Mouse (Mus musculus) testis, postnatal 14 days (tissue): Measurements from ENCODE around the gene Rab11fip3.
"Not testable (repeated sequence)": the region's sequence is repeated elsewhere in the genome, so short reads cannot be mapped to it uniquely, and the experiment has no call there.

Experiments
- DNase-seq: peaks from one replicate; pipeline ENCODE4 v3.0.0; 2021; ENCODE audit warnings: low spot score

The Rab11fip3 gene

DNA sequence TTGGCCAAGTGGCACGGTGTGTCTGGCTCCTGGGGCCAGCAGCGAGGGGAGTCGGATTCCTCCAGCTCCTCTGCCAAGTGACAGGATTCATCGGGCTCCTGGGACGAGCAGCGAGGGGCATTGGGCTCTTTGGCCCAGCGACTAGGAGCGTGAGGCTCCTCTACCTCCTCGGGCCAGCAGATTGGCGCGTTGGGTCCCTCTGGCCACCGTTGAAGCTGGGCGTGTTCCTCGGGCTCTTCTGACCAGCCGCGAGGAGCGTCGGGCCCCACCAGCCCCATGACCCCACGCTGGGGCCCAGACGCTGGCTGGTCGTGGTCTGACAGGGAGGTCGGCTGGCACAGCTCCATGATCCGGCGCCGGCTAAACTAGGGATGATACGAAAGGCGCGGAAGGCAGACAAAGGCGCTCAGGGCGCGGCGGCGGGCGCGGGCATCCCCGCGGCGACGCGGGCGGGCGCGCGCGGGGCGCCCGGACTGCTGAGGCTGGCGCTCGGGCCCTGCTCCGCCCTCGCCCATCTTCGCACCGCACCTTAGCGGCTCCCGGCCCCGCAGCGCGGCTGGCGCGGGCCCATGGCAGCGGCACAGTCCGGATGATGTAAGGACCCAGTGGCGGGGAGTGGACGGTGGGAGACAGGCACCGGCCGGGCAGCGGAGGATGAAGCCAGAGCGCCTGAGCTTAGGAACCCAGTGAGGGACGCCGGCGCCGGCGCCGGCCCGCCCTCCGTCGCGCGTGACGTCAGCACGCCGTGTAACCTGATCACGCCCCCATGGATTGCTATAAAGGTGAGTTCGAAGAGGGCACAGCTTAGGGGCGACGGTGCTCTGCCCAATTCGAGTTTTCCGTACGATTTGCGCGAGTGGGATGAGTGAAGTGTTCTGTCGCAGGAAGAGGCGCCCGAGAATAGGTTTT, at the start of gene Rab11fip3:
TSS of gene Rab11fip3 (minus strand) at position 725 of the 909 bp plus-strand sequence.
- peak; percentile 83 for DNase-seq

DNA sequence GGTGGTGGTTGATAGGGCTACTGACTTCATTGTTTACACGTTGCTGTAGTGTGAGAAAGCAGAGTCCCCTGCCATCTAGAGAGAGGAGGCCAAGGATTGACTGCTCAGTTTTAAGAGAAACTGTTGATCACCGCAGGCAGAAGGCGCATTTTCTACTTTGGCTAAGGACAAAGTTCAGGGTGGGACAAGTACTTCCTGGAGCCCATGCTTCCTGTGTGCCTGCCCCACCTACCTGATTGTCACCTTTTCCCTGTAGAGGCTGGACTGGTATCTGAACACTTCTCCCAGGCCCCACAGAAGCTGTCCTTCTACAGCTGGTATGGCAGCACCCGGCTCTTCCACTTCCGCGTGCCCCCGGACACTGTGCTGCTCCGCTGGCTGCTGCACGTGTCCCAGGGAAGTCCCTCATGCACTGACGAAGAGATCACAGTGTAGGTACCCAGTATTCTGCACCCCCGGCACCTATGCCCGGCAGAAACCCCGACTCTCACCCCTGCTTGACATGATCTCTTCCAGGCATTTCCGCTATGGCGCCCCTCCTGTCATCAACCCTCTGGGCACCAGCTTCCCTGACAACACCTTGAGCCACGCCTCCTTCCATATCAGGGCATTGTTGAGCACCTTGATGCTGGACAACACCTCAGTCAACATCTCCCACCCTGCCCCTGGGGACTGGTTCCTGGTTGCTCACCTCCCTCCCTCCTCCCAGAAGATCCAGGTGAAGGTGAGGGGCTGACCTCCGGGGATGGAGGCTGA, 47.3 kb upstream of the Rab11fip3 start:
- no peak for DNase-seq

DNA sequence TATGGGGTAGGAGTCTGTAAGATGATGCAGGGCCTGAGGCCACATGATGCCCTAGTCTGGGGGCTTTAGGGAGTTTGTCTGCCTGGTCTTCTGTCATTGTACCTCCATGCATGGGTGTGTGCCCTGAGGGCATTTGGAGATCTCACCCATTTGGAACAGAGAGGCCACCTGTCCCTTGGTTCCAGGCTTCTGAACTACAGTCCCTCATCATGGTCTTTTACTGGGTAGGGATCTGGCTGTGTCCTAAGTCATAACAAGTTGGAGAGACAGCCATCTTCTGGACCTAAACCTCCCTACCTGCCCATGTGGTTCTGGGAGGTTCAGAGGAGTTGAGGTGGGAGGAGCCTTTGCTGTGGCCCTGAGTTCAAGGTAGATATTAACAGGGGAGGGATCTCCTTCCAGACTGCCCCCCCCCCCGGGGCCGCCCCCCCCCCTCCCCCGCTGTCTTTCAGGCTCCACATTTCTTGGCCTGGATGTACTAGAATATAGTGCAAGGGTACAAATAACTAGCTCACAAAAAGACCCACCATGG, 46.7 kb upstream of the Rab11fip3 start:
- no peak for DNase-seq

DNA sequence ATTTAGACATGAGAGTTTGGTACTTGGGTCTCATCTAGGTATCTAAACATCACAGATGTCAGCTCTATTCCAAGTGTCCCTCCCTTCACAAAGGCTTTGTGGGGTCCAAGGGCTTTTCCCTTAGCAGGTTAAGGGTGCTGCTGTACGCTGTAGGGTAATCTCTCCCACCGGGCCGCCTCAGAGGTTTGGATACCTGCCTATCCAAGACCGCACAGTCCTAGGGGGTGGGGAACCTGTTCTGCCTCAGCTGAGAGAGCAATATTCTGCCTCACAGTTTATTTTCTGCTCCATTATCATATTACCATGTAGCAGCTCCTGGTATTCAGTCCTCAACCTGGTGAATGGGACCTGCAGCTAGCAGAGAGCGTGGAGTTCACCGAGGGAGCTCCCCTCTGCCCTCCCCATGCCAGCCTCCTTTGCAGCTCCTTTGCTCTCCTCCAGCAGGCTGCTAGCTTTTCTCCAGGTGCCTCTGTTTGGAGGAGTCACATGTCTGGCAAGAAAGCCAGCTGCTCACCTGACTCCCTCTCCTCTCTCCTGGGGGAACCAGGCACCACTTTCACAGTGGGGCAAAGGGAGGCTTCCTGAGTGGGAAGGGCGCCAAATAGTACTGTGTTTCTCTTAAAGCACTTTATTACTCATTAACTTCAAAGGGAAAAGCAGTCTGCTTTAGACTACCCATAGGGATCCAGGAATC, 46.0 kb upstream of the Rab11fip3 start:
- no peak for DNase-seq

DNA sequence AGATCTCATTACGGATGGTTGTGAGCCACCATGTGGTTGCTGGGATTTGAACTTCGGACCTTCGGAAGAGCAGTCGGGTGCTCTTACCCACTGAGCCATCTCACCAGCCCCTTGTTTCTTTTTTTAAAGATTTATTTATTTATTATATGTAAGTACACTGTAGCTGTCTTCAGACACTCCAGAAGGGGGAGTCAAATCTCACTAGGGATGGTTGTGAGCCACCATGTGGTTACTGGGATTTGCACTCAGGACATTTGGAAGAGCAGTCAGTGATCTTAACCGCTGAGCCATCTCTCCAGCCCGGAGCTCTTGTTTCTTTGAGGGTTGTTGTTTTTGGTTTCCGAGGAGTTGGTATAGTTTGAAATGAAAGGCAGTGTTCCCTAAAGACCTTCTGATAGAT, 45.1 kb upstream of the Rab11fip3 start:
- DNase-seq: not testable (repeated sequence)

DNA sequence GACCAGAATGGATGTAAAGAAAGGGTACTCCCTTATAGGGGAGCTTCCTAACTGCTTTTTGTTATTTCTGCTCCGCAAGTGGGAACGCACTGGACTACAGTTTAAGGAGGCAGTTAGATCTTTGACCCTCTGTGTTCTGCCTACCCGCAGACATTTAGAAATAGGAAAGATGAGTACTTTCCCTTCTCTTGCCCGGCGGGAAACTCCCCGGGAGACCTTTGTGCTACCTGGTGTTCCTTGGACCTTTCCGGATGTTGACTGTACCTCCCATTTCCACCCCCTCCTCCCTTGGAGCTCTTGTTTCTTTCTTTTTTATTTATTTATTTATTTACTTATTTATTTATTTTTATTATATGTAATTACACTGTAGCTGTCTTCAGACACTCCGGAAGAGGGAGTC, 44.7 kb upstream of the Rab11fip3 start:
- no peak for DNase-seq

DNA sequence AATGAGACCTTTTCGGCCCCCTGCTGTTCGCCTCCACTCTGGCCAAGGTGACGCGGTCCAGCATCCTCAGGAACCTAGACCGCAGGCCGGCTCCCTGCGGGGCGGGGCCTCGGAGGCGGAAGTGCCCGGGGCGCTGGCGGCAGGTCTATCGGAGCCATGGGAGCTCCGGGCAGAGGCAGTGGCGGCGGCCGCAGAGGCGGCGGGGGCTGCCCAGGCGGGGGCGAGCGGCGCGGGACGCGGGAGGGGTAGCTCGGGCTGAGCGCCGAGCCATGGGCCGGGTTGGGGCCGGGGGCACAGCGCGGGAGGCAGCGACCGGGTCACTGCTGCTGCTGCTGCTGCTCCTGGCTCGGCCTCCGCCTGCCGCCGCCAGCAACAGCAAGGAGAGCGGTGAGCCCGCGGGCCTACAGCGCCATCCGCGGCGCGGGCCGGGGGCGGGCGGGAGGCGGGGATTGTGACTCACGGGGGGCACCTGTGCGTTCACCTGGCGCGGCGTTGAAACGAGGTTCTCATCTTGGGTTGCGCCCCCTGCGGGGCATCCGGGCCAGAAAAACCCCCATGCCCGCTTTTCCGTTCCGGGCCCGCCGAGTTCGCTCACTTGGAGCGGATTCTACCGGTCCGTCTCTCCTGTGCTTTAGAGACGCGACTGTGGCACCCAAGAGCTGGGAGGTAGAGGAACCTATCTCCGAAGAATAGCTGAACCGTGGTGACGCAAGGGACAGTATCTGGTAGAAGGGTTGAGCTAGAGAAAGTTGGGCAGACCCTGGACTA, 44.0 kb upstream of the Rab11fip3 start, which contains the start of gene Tmem8:
TSS of gene Tmem8 (plus strand) at position 119 of the 768 bp plus-strand sequence.
- peak; percentile 81 for DNase-seq

DNA sequence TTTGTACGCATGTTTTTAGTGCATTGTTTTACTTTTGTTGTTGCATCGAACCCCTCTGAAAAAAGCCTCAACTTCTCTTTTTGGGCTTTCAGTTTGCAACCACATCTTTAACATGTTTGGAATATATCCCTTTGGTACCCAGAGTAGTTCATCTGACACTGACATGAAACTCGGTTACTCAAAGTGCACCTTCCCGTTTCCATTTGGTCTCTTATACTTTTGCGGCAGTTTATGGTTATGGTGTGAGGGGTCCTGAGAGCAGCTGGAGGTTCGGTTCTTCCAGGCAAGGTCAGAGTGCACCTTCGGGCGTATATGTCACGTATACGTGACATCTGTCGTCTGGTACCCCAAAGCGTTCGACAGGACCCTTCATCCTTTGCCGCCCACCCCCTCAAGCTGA, 43.4 kb upstream of the Rab11fip3 start:
- no peak for DNase-seq

DNA sequence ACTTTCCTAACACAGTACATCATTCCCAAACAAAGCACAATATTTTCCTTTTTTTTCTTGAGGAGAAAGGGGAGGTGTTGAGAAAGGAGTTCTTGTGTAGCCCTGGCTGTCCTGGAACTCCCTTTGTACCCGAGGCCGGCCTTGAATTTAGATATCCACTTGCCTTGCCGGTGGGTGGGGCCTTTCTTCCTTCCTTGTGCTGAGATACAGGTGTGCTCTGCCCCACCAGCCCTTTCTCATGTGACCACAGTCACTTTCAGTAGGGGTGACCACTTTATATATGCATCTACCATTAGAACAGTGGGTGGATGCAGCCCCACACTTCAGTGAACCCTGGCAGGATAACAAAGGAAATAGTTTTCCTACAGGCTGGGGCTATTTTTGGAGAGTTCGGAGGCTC, 42.4 kb upstream of the Rab11fip3 start:
- no peak for DNase-seq

DNA sequence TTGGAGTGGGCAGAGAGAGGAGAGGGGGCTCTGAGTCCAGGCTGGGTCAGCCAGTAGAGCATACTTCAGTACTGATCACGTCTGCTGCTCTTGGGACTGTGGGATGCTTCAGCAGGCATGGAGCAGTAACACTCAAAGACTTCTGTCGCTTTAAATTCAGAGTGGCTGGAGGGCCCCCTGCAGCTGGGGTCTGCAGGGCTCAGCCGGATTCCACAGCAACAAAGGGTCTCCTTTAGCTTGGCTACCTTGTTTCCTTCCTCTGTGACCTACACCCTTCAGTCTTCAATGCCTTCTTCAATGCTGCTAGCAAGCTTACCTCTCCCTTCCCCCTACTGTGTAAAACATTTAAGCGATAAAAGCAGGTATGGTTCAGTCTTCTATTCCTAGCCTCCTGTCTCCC, 41.7 kb upstream of the Rab11fip3 start:
- DNase-seq: no peak

DNA sequence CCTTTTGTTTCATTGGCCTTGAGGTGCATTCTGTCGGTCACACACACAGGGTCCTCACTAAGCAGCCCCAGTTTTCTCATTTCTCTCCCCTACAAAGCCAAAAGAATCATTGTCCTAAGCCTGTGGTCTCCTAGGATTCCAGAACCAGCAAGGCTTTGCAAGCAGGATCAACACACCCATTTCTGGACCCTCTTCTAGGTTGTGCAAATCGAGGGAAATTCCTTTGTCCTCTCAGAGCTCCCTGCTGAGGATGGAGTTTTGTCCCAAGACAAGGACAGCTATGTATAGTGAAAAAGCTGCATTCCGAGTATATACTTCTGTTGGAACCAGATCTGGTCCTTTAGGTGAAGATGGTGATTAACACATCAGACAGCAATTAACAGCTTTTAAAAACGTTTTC, 40.8 kb upstream of the Rab11fip3 start:
- DNase-seq: no peak

DNA sequence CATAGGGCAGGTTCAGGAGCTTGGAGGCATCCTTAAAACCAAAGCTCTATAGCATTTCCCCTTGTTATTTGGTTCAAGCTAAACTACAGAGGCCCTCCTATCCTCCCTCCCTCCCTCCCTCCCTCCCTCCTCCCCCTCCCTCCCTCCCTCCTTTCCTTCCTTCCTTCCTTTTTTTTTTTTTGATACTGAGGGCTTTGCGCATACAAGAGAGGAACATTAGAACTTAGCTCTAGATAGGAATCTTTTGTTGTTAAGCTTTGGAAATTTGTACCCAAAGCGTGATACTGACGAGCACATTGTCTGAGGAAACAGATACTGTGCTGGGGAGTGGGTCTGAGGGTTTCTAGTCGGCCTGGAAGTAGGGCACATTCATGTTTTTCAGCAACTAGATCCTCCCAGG, 36.3 kb upstream of the Rab11fip3 start:
- no peak for DNase-seq

DNA sequence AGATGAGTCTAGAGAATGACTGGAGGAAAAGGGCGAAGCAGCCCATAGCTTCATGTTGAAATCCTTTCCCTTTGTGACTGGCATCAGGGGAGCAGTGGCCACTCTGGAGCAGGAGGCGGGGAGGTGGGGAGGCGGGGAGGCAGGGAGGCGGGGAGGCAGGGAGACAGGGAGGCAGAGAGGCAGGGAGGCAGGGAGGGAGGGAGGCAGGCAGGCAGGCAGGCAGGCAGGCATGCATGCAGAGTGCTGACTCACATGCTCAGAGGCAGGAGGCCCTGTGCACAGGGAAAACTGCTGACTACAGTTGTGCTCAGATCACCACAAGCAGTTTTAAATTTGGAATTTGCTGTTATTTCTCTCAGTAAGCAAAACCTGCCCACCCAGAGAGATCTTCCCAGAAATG, 32.1 kb upstream of the Rab11fip3 start:
- DNase-seq: no peak

DNA sequence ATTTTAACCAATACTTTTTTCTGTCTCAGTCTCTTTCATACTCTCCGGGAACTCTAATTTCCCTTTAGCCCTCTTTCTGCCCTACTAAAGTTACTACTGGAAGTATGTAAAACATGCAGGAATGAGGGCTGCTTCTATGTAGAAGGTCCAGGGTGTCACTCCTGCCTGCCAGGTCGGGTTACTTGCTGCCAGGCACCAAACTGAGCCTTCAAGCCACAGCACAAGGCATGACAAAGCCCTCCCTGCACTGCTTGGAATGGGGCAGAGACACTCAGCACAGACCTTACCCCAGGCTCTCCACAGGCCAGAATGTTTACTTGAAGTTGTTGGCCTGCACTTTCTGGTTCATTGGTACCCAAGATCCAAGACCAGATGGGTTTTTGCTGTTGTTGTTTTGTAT, 30.8 kb upstream of the Rab11fip3 start:
- DNase-seq: no peak

DNA sequence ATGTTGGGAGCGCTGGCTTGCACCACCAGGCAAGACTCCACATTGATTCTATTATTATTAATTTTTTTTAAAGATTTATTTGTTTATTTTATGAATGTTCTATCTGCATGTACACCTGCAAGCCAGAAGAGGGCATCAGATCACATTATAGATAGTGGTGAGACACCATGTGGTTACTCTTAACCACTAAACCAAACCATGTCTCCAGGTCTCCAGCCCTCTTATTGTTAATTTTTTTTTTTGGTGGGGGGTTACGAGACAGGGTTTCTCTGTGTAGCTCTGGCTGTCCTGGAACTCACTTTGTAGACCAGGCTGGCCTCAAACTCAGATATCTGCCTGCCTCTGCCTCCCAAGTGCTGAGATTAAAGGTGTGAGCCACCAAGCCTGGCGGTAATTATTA, 30.0 kb upstream of the Rab11fip3 start:
- DNase-seq: not testable (repeated sequence)

DNA sequence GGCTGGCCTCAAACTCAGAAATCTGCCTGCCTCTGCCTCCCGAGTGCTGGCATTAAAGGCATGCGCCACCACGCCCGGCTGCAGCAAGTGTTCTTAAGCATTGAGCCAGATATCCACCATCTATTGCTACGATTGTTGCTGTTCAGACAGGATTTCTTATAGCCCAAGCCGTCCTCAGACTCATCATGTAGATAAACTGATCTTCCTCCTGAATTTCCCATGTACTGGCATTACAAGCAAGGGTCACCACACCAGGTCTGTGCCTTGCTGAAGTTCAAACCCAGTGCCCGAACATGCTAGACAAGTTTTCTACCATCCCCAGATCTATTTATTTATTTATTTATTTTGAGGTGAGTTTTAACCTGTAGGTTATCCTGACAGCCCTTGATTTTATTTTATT, 29.1 kb upstream of the Rab11fip3 start:
- no peak for DNase-seq

DNA sequence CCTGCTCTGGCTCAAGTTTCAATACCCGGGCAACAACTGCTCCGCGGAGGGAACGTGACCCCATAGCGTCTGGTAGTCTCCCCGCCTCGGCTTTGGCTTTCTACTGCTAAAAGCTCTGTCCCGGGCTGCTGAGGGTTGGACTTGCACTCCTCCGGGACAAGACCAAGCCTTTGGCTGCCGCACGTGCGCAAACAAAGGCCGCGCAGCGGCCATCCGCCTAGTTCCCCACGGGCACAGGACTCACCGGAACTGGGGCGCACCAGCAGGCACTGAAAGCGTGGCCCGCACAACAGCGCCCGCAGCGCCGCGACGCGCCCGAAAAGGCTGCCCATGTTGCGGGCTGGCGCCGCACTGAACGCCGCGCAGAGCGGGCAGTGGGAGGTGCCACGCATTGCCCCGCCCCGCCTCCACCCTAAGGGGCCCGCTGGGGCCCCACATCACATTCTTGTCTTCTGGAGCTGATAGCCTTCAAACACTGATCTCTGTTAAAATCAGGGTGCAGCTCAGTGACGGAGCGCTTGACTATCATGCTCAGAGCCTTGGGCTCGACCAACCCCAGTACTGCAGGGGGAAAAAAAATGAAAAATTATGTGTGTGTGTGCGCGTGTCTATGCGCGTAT, 25.9 kb upstream of the Rab11fip3 start, which contains the start of gene Nme4:
TSS of gene Nme4 (minus strand) at position 482 of the 620 bp plus-strand sequence.
- DNase-seq: peak; percentile 51

DNA sequence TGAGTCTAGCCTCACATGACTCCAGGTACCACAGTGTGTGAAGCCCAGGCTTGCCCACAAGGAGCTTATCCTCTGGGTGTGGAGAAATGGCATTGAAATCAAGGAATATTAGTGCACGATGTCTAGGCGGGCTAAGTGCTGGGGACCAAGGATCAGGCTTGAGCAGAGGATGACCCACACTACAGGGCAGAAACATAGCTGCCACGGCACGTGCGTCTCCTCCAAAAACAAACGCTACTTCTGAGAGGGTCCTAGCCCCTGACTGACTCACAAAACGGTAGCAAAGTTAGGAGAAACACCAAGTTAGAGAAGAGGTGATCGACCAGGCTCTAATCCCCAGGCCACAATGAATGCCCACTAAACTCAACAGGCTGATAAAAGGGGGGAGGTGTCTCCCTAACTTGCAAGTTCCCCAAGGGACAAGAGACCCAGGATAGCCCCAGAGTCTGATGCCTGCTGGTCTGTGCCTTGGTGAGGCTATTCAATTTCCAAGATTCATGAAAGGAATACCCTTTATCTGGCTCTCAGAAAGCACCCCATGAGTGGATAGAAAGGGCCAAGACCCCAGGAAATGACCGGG, 25.3 kb upstream of the Rab11fip3 start:
- no peak for DNase-seq

DNA sequence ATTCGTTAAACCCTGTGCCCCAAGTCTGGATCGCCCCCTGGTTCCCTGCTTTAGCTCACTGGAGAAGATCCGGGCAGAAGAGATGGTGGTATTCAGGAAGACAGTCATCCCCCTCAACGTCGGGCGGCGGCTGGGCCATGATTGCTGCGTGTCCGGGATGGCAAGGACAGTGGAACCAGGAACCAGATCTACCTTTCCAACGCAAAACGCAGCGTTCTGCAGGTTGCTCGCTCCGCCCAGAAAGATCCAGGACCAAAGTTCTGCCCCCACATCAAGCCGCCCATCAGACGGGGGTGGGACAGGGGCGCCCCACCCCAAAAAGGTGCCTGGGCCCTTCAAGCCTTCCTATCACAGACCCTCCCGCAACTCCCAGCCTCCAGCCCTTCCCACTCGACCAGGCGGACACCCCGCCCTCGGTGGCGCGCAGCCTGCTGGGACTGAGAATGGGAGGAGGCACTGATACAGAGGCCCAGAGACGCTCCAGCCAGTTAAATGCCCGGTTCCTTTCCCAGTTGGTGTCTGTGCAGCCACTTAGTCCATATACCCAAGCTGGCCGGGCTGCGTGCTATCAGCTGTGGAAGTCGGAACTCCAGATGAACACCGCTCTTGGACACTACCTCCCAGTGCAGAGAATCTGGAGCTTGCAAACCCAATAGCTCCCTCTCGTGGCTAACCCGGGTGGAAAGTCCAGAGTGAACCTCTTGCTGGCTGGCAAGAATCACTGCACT, 20.7 kb upstream of the Rab11fip3 start, which contains the start of gene Decr2:
TSS of gene Decr2 (minus strand) at position 433 of the 728 bp plus-strand sequence.
- DNase-seq: peak; percentile 85
